Mouse (Mus musculus) heart, postnatal 0 days (tissue): ENCODE measurements at regions not wholly inside any gene's neighbourhood (a gene's known extent, or its start where the extent isn't known, plus 50 kb on each side); places are given as distances from the start of the nearest gene placed in this dataset.

Experiments
- ATAC-seq: fragments of 200-750 bp; cut with Nextera tagmentation; 2 replicates; pipeline ENCODE4 v1.8.0; 2017; ENCODE audit warnings: low read depth, moderate number of reproducible peaks, moderate library complexity; ENCODE audit not compliant: insufficient read depth
- DNase-seq: peaks from one replicate; pipeline ENCODE4 v3.0.0-alpha.2; 2016; ENCODE audit warnings: low spot score
- H3K27ac ChIP-seq: fragments of 300-500 bp; sonication (generic); 2 replicates; pipeline ENCODE4 v1.5.1; 2014; ENCODE audit warnings: low read depth, mild to moderate bottlenecking
- H3K27me3 ChIP-seq: fragments of 300-500 bp; sonication (generic); 2 replicates; pipeline ENCODE4 v1.6.1; 2014; ENCODE audit warnings: low read length, mixed read lengths; ENCODE audit not compliant: control insufficient read depth, insufficient read depth
- H3K36me3 ChIP-seq: fragments of 300-500 bp; sonication (generic); replicated peaks from 2 replicates; pipeline ENCODE4 v1.6.1; 2014; ENCODE audit warnings: low read length, mixed read lengths; ENCODE audit not compliant: control insufficient read depth, insufficient read depth
- H3K4me1 ChIP-seq: fragments of 300-500 bp; sonication (generic); 2 replicates; pipeline ENCODE4 v1.6.1; 2014; ENCODE audit warnings: antibody characterized with exemption; ENCODE audit not compliant: control insufficient read depth, insufficient read depth
- H3K4me2 ChIP-seq: fragments of 300-500 bp; sonication (generic); 2 replicates; pipeline ENCODE4 v1.6.1; 2014; ENCODE audit warnings: low read depth, mild to moderate bottlenecking, low read length, moderate library complexity
- H3K4me3 ChIP-seq: fragments of 300-500 bp; sonication (generic); 2 replicates; pipeline ENCODE4 v1.5.1; 2014; ENCODE audit warnings: low read depth, low read length
- H3K9ac ChIP-seq: fragments of 300-500 bp; sonication (generic); replicated peaks from 2 replicates; pipeline ENCODE4 v1.6.1; 2014; ENCODE audit warnings: low read depth, low read length, mixed read lengths
- H3K9me3 ChIP-seq: fragments of 300-500 bp; sonication (generic); replicated peaks from 2 replicates; pipeline ENCODE4 v1.6.1; 2016; ENCODE audit warnings: low read length; ENCODE audit not compliant: control insufficient read depth
- CTCF ChIP-seq: IDR thresholded peaks from 2 replicates; pipeline ENCODE4 v1.5.1; 2016; ENCODE audit warnings: antibody characterized with exemption, control low read depth, low read depth
- EP300 ChIP-seq: IDR thresholded peaks from 2 replicates; pipeline ENCODE4 v1.6.1; 2016; ENCODE audit warnings: antibody characterized with exemption, low read depth
- WGBS: fragments of 180-500 bp; shearing (Covaris S2); extraction: QIAGEN DNeasy Blood & Tissue Kit; methylation state at CpG from one replicate; pipeline ENCODE4 v1.1.7; 2014; 5-methylcytosine and 5-hydroxymethylcytosine counted together

- H3K4me2 ChIP-seq = no peak overlapping the region
- no peaks in the 10 kb centered on the region; the same call in 1 of the 2 replicates for H3K4me1 ChIP-seq
- no peak overlapping the region for H3K4me3 ChIP-seq
- H3K27ac ChIP-seq = no peak overlapping the region
- H3K9me3 ChIP-seq = no peaks in the 10 kb centered on the region
- DNase-seq = peak; percentile 53
- TF ChIP-seq CTCF (peak; percentile 77), EP300 (no peak)
- no peaks in the 10 kb centered on the region for H3K36me3 ChIP-seq
- peak; percentile 78; the same call in 1 of the 2 replicates for ATAC-seq
- WGBS = 10% methylated on average over 2 of the region's 2 CpGs
- no peak overlapping the region for H3K9ac ChIP-seq
- H3K27me3 ChIP-seq = no peaks in the 10 kb centered on the region
Observed at GRCm38 (mm10) chr4:142880323-142880759, 332.5 kb downstream of the Prdm2 start.

- Histone ChIP-seq H3K9me3 (no peaks in the 10 kb centered on the region), H3K4me2 (no peak overlapping the region), H3K27me3 (no peaks in the 10 kb centered on the region), H3K9ac (no peak overlapping the region), H3K27ac (no peak overlapping the region), H3K36me3 (no peaks in the 10 kb centered on the region), H3K4me3 (no peak overlapping the region), H3K4me1 (no peaks in the 10 kb centered on the region)
- TF ChIP-seq CTCF = no peak
- ATAC-seq (no peak), DNase-seq (no peak)
- 84% methylated on average over 3 of the region's 3 CpGs for WGBS
Observed at GRCm38 (mm10) chr4:142876151-142876550, 336.6 kb downstream of the Prdm2 start.

GRCm38 (mm10) chr4:142875105-142875504 is 337.7 kb downstream of the Prdm2 start:
- DNase-seq (no peak), ATAC-seq (no peak)
- Histone ChIP-seq H3K4me2 (no peak overlapping the region), H3K27me3 (no peaks in the 10 kb centered on the region), H3K9me3 (no peaks in the 10 kb centered on the region), H3K4me1 (no peaks in the 10 kb centered on the region), H3K9ac (no peak overlapping the region), H3K36me3 (no peaks in the 10 kb centered on the region), H3K4me3 (no peak overlapping the region), H3K27ac (no peak overlapping the region)
- WGBS = 63% methylated on average over 5 of the region's 5 CpGs
- no peak for TF ChIP-seq CTCF
- TF ChIP-seq EP300 = no peak

GRCm38 (mm10) chr4:142866341-142866740 is 346.5 kb downstream of the Prdm2 start:
- Histone ChIP-seq H3K27ac (no peak overlapping the region), H3K27me3 (no peaks in the 10 kb centered on the region), H3K9ac (no peak overlapping the region), H3K4me2 (no peak overlapping the region), H3K9me3 (no peaks in the 10 kb centered on the region), H3K36me3 (no peaks in the 10 kb centered on the region), H3K4me3 (no peak overlapping the region), H3K4me1 (no peaks in the 10 kb centered on the region)
- DNase-seq (no peak), ATAC-seq (no peak)
- WGBS = 76% methylated on average over 7 of the region's 7 CpGs
- TF ChIP-seq EP300 (no peak), CTCF (no peak)

DNA sequence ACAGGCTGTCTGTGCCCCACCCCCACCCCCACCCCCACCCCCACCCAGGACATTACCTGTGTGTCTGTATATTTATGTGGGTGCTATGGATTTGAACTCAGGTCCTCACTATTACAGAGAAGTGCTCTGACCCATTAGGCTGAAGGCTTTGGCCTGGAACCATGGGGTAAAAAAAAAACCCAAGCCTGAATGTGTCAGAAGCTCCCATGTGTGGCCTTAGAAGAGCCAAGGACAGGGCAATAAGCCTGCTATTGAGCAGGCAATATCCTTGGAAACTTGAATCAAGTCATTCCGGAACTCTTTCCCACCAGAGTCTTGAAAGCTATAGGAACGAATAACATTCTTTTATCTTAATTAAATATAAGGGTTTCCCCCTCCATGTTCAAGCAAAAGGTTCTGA is 347.2 kb downstream of the Prdm2 start:
- 83% methylated on average over 2 of the region's 2 CpGs for WGBS
- Histone ChIP-seq H3K27me3 (no peaks in the 10 kb centered on the region), H3K4me3 (no peak overlapping the region), H3K9ac (no peak overlapping the region), H3K36me3 (no peaks in the 10 kb centered on the region), H3K9me3 (no peaks in the 10 kb centered on the region), H3K4me2 (no peak overlapping the region), H3K27ac (no peak overlapping the region), H3K4me1 (no peaks in the 10 kb centered on the region)
- no peak for ATAC-seq
- no peak for DNase-seq
- TF ChIP-seq CTCF = no peak

DNA sequence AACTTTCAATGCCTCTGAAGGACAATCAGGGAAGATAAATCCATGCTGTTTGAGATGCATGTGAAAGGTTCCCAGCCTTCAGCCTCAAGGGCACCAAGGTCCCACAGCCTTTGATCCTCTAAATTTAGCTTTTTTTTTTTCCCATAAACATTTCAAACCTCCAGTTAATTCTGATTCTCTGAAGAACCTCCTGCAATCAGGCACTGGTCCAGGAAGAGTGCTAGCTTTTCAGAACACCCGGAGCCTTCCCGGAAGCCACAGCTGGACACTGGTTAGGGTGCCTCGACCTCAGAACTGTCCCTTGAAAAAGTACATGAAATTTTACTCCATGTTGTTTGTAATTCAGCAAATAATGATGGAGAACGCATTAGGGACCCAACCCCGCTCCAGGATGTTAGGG is 348.9 kb downstream of the Prdm2 start:
- Histone ChIP-seq H3K27me3 (no peaks in the 10 kb centered on the region), H3K27ac (no peak overlapping the region), H3K4me1 (no peaks in the 10 kb centered on the region), H3K4me3 (no peak overlapping the region), H3K9ac (no peak overlapping the region), H3K4me2 (no peak overlapping the region), H3K36me3 (no peaks in the 10 kb centered on the region), H3K9me3 (no peaks in the 10 kb centered on the region)
- WGBS = 65% methylated on average over 5 of the region's 5 CpGs
- DNase-seq (no peak), ATAC-seq (no peak)
- TF ChIP-seq CTCF = no peak
- no peak for TF ChIP-seq EP300
